Mouse (Mus musculus): ENCODE data around the gene Kncn. TPM values are rescaled to one million over a fixed set of nuclear protein-coding genes. Genes with fewer than 3 reads are reported as not detected.

Gene Kncn
- polyA plus RNA-seq, 1 experiment from 2014 or later = not detected

DNA sequence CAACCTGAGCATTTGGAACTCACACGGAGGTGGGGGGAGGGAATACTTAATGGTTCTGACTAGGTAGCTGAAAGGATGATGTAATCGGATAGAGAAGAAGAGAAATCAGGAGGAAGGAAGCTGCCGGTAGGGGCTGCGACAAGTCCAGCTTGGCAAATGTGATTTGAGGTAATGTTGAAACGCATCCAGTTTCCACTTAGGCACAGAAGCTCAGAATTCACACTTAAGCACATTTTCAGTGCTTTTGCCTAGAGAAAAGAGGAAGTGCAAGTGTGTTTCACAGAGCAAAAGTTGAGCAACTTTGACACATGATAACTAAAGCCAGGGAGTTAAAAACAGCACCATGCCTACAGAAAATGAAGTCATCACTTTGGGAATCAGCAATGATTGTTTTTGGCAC, 36.8 kb upstream of the Kncn start:
- Histone ChIP-seq H3K9ac (no peak overlapping the region), H3K4me3 (ENCODE audit: low read depth, low read length) (no peak overlapping the region), H3K9me3 (ENCODE audit: low read depth, low read length) (no peaks in the 10 kb centered on the region), H3K36me3 (ENCODE audit: insufficient read depth) (peaks cover 10% of the 10 kb centered on the region), H3K27me3 (ENCODE audit: insufficient read depth, low read length) (no peaks in the 10 kb centered on the region), H3K4me1 (ENCODE audit: insufficient read depth) (peaks cover 4% of the 10 kb centered on the region; the same call in 1 of the 2 replicates), H3K27ac (ENCODE audit: low read depth) (no peak overlapping the region), H3K4me2 (no peak overlapping the region)
- no peak for TF ChIP-seq CTCF (IDR thresholded peaks at IDR 0.05; ENCODE audit: low read depth)
- DNase-seq (no peak), ATAC-seq (ENCODE audit: insufficient read depth) (no peak)
- WGBS = 40% methylated on average over 5 of the region's 5 CpGs

DNA sequence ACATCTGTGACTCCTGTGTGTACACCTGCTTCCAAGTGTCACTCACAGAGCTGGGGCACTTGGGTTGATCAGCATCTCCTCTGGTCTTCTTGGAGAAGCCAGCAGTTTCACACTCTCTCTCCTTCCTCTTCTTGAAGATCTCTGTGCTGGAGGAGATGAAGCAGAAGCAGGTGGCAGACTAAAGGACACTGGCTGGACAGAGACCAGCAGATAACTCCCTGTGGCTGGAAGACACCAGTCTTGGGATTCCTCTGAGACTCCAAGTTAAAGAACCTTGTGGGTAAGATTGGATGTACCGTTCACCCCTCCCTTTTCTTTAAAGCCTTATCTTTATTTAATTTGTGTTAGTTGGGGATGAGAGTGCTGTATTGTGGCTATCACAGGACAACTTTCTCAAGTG, 36.1 kb upstream of the Kncn start:
- Histone ChIP-seq H3K36me3 (ENCODE audit: insufficient read depth) (peaks cover 10% of the 10 kb centered on the region), H3K4me2 (no peak overlapping the region), H3K9ac (no peak overlapping the region), H3K9me3 (ENCODE audit: low read depth, low read length) (no peaks in the 10 kb centered on the region), H3K4me1 (ENCODE audit: insufficient read depth) (peaks cover 4% of the 10 kb centered on the region; the same call in 1 of the 2 replicates), H3K27ac (ENCODE audit: low read depth) (no peak overlapping the region), H3K27me3 (ENCODE audit: insufficient read depth, low read length) (no peaks in the 10 kb centered on the region), H3K4me3 (ENCODE audit: low read depth, low read length) (no peak overlapping the region)
- ATAC-seq (ENCODE audit: insufficient read depth) = no peak
- 90% methylated on average over 1 of the region's 1 CpGs for WGBS
- DNase-seq = no peak
- no peak for TF ChIP-seq CTCF (IDR thresholded peaks at IDR 0.05; ENCODE audit: low read depth)

- WGBS = 41% methylated on average over 8 of the region's 8 CpGs
- Histone ChIP-seq H3K27me3 (ENCODE audit: insufficient read depth, low read length) (no peaks in the 10 kb centered on the region), H3K27ac (ENCODE audit: low read depth) (peak overlapping the region; percentile 30; the same call in 1 of the 2 replicates), H3K36me3 (ENCODE audit: insufficient read depth) (peaks cover 12% of the 10 kb centered on the region), H3K4me3 (ENCODE audit: low read depth, low read length) (no peak overlapping the region), H3K4me2 (no peak overlapping the region), H3K9me3 (ENCODE audit: low read depth, low read length) (no peaks in the 10 kb centered on the region), H3K9ac (no peak overlapping the region), H3K4me1 (ENCODE audit: insufficient read depth) (peaks cover 4% of the 10 kb centered on the region; the same call in 1 of the 2 replicates)
- DNase-seq (no peak), ATAC-seq (ENCODE audit: insufficient read depth) (peak; percentile 79; the same call in 1 of the 2 replicates)
- TF ChIP-seq CTCF (IDR thresholded peaks at IDR 0.05; ENCODE audit: low read depth) = no peak
Measured at GRCm38 (mm10) chr4:115848990-115849677, 35.1 kb upstream of the Kncn start.

GRCm38 (mm10) chr4:115850111-115850510, 34.1 kb upstream of the Kncn start:
- ATAC-seq (ENCODE audit: insufficient read depth) (no peak), DNase-seq (no peak)
- H3K4me2 ChIP-seq = no peak overlapping the region
- TF ChIP-seq CTCF (IDR thresholded peaks at IDR 0.05; ENCODE audit: low read depth) = no peak
- no peak overlapping the region for H3K9ac ChIP-seq
- H3K9me3 ChIP-seq (ENCODE audit: low read depth, low read length) = no peaks in the 10 kb centered on the region
- 67% methylated on average over 2 of the region's 2 CpGs for WGBS
- no peak overlapping the region for H3K27ac ChIP-seq (ENCODE audit: low read depth)
- no peaks in the 10 kb centered on the region for H3K27me3 ChIP-seq (ENCODE audit: insufficient read depth, low read length)
- H3K36me3 ChIP-seq (ENCODE audit: insufficient read depth) = peaks cover 12% of the 10 kb centered on the region
- H3K4me3 ChIP-seq (ENCODE audit: low read depth, low read length) = no peak overlapping the region
- H3K4me1 ChIP-seq (ENCODE audit: insufficient read depth) = peaks cover 4% of the 10 kb centered on the region; the same call in 1 of the 2 replicates

GRCm38 (mm10) chr4:115850631-115851030, 33.6 kb upstream of the Kncn start:
- H3K9me3 ChIP-seq (ENCODE audit: low read depth, low read length) = no peaks in the 10 kb centered on the region
- TF ChIP-seq CTCF (IDR thresholded peaks at IDR 0.05; ENCODE audit: low read depth) = no peak
- DNase-seq (no peak), ATAC-seq (ENCODE audit: insufficient read depth) (no peak)
- 26% methylated on average over 2 of the region's 2 CpGs for WGBS
- H3K9ac ChIP-seq = no peak overlapping the region
- no peaks in the 10 kb centered on the region for H3K27me3 ChIP-seq (ENCODE audit: insufficient read depth, low read length)
- H3K27ac ChIP-seq (ENCODE audit: low read depth) = no peak overlapping the region
- no peak overlapping the region for H3K4me2 ChIP-seq
- no peak overlapping the region for H3K4me3 ChIP-seq (ENCODE audit: low read depth, low read length)
- peaks cover 13% of the 10 kb centered on the region for H3K36me3 ChIP-seq (ENCODE audit: insufficient read depth)
- H3K4me1 ChIP-seq (ENCODE audit: insufficient read depth) = peaks cover 4% of the 10 kb centered on the region; the same call in 1 of the 2 replicates

- DNase-seq = peak; percentile 34
- peaks cover 4% of the 10 kb centered on the region; the same call in 1 of the 2 replicates for H3K4me1 ChIP-seq (ENCODE audit: insufficient read depth)
- 76% methylated on average over 6 of the region's 6 CpGs for WGBS
- H3K4me2 ChIP-seq = no peak overlapping the region
- peak; percentile 57; the same call in 1 of the 2 replicates for ATAC-seq (ENCODE audit: insufficient read depth)
- peaks cover 14% of the 10 kb centered on the region for H3K36me3 ChIP-seq (ENCODE audit: insufficient read depth)
- H3K27me3 ChIP-seq (ENCODE audit: insufficient read depth, low read length) = no peaks in the 10 kb centered on the region
- H3K4me3 ChIP-seq (ENCODE audit: low read depth, low read length) = no peak overlapping the region
- H3K27ac ChIP-seq (ENCODE audit: low read depth) = no peak overlapping the region
- TF ChIP-seq CTCF (IDR thresholded peaks at IDR 0.05; ENCODE audit: low read depth) = no peak
- H3K9ac ChIP-seq = no peak overlapping the region
- no peaks in the 10 kb centered on the region for H3K9me3 ChIP-seq (ENCODE audit: low read depth, low read length)
Measured at GRCm38 (mm10) chr4:115851569-115851968, 32.6 kb upstream of the Kncn start.

DNA sequence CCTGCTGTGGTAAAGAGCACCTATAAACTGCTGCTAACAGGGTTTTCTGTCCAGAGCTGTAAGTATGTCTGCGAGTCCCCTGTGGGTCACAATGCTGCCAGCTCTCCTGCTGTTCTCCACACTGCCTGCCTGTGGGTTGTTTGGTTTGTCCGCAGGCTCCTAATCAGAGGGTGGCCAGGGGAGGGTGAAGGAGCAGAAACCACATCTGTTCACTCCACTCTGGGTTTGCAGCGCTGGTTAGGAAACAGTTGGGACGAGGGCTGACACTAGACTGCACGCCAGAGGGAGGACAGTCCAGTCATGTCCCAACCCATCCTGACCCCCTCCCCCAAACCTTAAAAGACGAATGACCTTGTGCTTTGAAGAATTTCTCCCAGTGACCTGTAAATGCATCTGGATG, 29.1 kb upstream of the Kncn start:
- ATAC-seq (ENCODE audit: insufficient read depth) = no peak
- WGBS = 47% methylated on average over 6 of the region's 6 CpGs
- Histone ChIP-seq H3K4me1 (ENCODE audit: insufficient read depth) (no peaks in the 10 kb centered on the region), H3K4me2 (no peak overlapping the region), H3K9ac (no peak overlapping the region), H3K36me3 (ENCODE audit: insufficient read depth) (peaks cover 14% of the 10 kb centered on the region), H3K9me3 (ENCODE audit: low read depth, low read length) (no peaks in the 10 kb centered on the region), H3K4me3 (ENCODE audit: low read depth, low read length) (no peak overlapping the region), H3K27me3 (ENCODE audit: insufficient read depth, low read length) (no peaks in the 10 kb centered on the region), H3K27ac (ENCODE audit: low read depth) (no peak overlapping the region)
- no peak for DNase-seq
- no peak for TF ChIP-seq CTCF (IDR thresholded peaks at IDR 0.05; ENCODE audit: low read depth)
